Mouse (Mus musculus) spleen, adult 2 months (tissue): Measurements from ENCODE around the gene Aif1l. TPM values are rescaled to one million over a fixed set of nuclear protein-coding genes. Genes with fewer than 3 reads are reported as not detected.

Experiments
- DNase-seq, 2 experiments: peaks; one replicate each; pipeline versions ENCODE4 v3.0.0 to v3.0.0-alpha.2; 2012 to 2021; ENCODE audit warnings: low spot score in 2 of 2, low read depth in 1 of 2
- H3K27ac ChIP-seq: fragments of 200-500 bp; 2 replicates; pipeline ENCODE4 v1.5.1; 2012; ENCODE audit warnings: low read length, inconsistent platforms; ENCODE audit not compliant: insufficient read depth
- H3K27me3 ChIP-seq: fragments of 200-500 bp; 2 replicates; pipeline ENCODE4 v1.6.1; 2012; ENCODE audit warnings: mild to moderate bottlenecking, moderate library complexity, low read length, inconsistent platforms; ENCODE audit not compliant: control insufficient read depth, insufficient read depth
- H3K36me3 ChIP-seq: fragments of 200-500 bp; 2 replicates; pipeline ENCODE4 v1.6.1; 2012; ENCODE audit warnings: mild to moderate bottlenecking, low read length, inconsistent platforms; ENCODE audit not compliant: control insufficient read depth, insufficient read depth
- H3K4me1 ChIP-seq: fragments of 200-500 bp; 2 replicates; pipeline ENCODE4 v1.6.1; 2011; ENCODE audit warnings: inconsistent platforms; ENCODE audit not compliant: control insufficient read depth, insufficient read depth, insufficient read length
- H3K4me3 ChIP-seq: fragments of 200-500 bp; 2 replicates; pipeline ENCODE4 v1.5.1; 2011; ENCODE audit warnings: mild to moderate bottlenecking, inconsistent platforms; ENCODE audit not compliant: insufficient read depth, insufficient read length; ENCODE audit errors: extremely low read depth
- CTCF ChIP-seq: fragments of 200-500 bp; IDR thresholded peaks from 2 replicates; pipeline ENCODE4 v1.5.1; 2011; ENCODE audit warnings: mild to moderate bottlenecking, inconsistent platforms; ENCODE audit not compliant: insufficient read depth, insufficient read length, insufficient replicate concordance; ENCODE audit errors: extremely low read depth
- POLR2A ChIP-seq: fragments of 200-500 bp; IDR thresholded peaks from 2 replicates; pipeline ENCODE4 v1.6.1; 2011; ENCODE audit warnings: low read depth, low read length, inconsistent platforms
- WGBS: fragments of 180-500 bp; shearing (Covaris S2); methylation state at CpG from one replicate; pipeline ENCODE4 v1.1.7; 2018; 5-methylcytosine and 5-hydroxymethylcytosine counted together
- polyA plus RNA-seq: library from polyadenylated mRNA; depleted of rRNA; stranded (reverse); fragments of >200 nt; gene quantifications from 2 replicates; pipeline ENCODE4 v1.2.3, GENCODE M21; 2012; rRNA removed

The Aif1l gene
- polyA plus RNA-seq, result 0.75 and 0.77 TPM in 2 replicates

GRCm38 (mm10) chr2:31950058-31950871, at the start of gene Aif1l:
TSS of gene Aif1l (plus strand) at chr2:31950139.
- peaks cover 10% of the 10 kb centered on the region; the same call in 1 of the 2 replicates for H3K27me3 ChIP-seq
- H3K4me3 ChIP-seq, result peak within 1 kb of the TSS; percentile 50; the same call in 1 of the 2 replicates
- WGBS, result 2% methylated on average over 63 of the region's 66 CpGs
- no peak within 1 kb of the TSS for H3K27ac ChIP-seq
- H3K36me3 ChIP-seq, result no peaks in the 10 kb centered on the region
- H3K4me1 ChIP-seq, result peaks cover 3% of the 10 kb centered on the region
- no peak for TF ChIP-seq POLR2A
- TF ChIP-seq CTCF, result no peak
- peak in 1 of 2 experiments; percentile 10 for DNase-seq

GRCm38 (mm10) chr2:31900932-31901331, 49.0 kb upstream of the Aif1l start:
- TF ChIP-seq CTCF, result no peak
- TF ChIP-seq POLR2A, result no peak
- no peaks in the 10 kb centered on the region for H3K4me1 ChIP-seq
- 82% methylated on average over 4 of the region's 4 CpGs for WGBS
- no peaks in the 10 kb centered on the region for H3K27me3 ChIP-seq
- no peak for DNase-seq
- H3K27ac ChIP-seq, result no peak overlapping the region
- no peaks in the 10 kb centered on the region for H3K36me3 ChIP-seq
- H3K4me3 ChIP-seq, result no peak overlapping the region

GRCm38 (mm10) chr2:31901659-31902362, 48.1 kb upstream of the Aif1l start:
- no peak for DNase-seq
- Histone ChIP-seq H3K27ac (no peak overlapping the region), H3K4me1 (no peaks in the 10 kb centered on the region), H3K27me3 (no peaks in the 10 kb centered on the region), H3K4me3 (no peak overlapping the region), H3K36me3 (no peaks in the 10 kb centered on the region)
- 49% methylated on average over 4 of the region's 4 CpGs for WGBS
- TF ChIP-seq CTCF, result no peak
- no peak for TF ChIP-seq POLR2A

- Histone ChIP-seq H3K27me3 (no peaks in the 10 kb centered on the region), H3K4me1 (no peaks in the 10 kb centered on the region), H3K36me3 (no peaks in the 10 kb centered on the region), H3K4me3 (no peak overlapping the region), H3K27ac (no peak overlapping the region)
- TF ChIP-seq POLR2A (no peak), CTCF (no peak)
- no peak for DNase-seq
- WGBS, result 59% methylated on average over 6 of the region's 6 CpGs
These were observed 45.9 kb upstream of the Aif1l start for GRCm38 (mm10) chr2:31904089-31904488.

- H3K4me1 ChIP-seq, result no peaks in the 10 kb centered on the region
- H3K27me3 ChIP-seq, result no peaks in the 10 kb centered on the region
- 49% methylated on average over 8 of the region's 8 CpGs for WGBS
- no peak overlapping the region for H3K4me3 ChIP-seq
- H3K36me3 ChIP-seq, result no peaks in the 10 kb centered on the region
- no peak for TF ChIP-seq POLR2A
- no peak for TF ChIP-seq CTCF
- no peak for DNase-seq
- H3K27ac ChIP-seq, result no peak overlapping the region
These were observed 45.3 kb upstream of the Aif1l start for GRCm38 (mm10) chr2:31904622-31905021.

GRCm38 (mm10) chr2:31905682-31906081, 44.3 kb upstream of the Aif1l start:
- H3K4me1 ChIP-seq, result no peaks in the 10 kb centered on the region
- no peaks in the 10 kb centered on the region for H3K36me3 ChIP-seq
- H3K27ac ChIP-seq, result no peak overlapping the region
- DNase-seq, result no peak
- WGBS, result 62% methylated on average over 9 of the region's 9 CpGs
- no peak overlapping the region for H3K4me3 ChIP-seq
- TF ChIP-seq CTCF, result no peak
- TF ChIP-seq POLR2A, result no peak
- no peaks in the 10 kb centered on the region for H3K27me3 ChIP-seq
